Mouse (Mus musculus) G1E (cell line): ENCODE measurements around the gene Lhfpl2. TPM values are rescaled to one million over a fixed set of nuclear protein-coding genes. Genes with fewer than 3 reads are reported as not detected.

Experiments
- ATAC-seq: 2 replicates; pipeline ENCODE4 v1.8.0; 2016; ENCODE audit warnings: mild to moderate bottlenecking; ENCODE audit not compliant: insufficient number of reproducible peaks, poor library complexity, low FRiP score, severe bottlenecking; ENCODE audit errors: extremely low read depth
- DNase-seq: peaks from one replicate; pipeline ENCODE4 v3.0.0; 2012; ENCODE audit warnings: low spot score
- H3K27me3 ChIP-seq: 2 replicates; pipeline ENCODE4 v1.6.1; 2012; ENCODE audit warnings: mild to moderate bottlenecking, low read length, inconsistent platforms; ENCODE audit not compliant: insufficient read depth
- H3K36me3 ChIP-seq: replicated peaks from 2 replicates; pipeline ENCODE3; 2012; ENCODE audit warnings: mild to moderate bottlenecking, inconsistent platforms
- H3K4me1 ChIP-seq: 2 replicates; pipeline ENCODE4 v1.6.1; 2012; ENCODE audit warnings: low read depth, low read length, inconsistent platforms, mixed read lengths; ENCODE audit not compliant: insufficient read depth
- H3K4me3 ChIP-seq: 2 replicates; pipeline ENCODE4 v1.5.1; 2012; ENCODE audit warnings: low read depth, mild to moderate bottlenecking, inconsistent platforms, low read length, moderate library complexity, mixed read lengths
- H3K9me3 ChIP-seq: replicated peaks from 2 replicates; pipeline ENCODE4 v1.6.1; 2012; ENCODE audit warnings: inconsistent platforms
- CTCF ChIP-seq: IDR thresholded peaks from 2 replicates; pipeline ENCODE4 v1.5.1; 2012; ENCODE audit warnings: low read depth, low read length, inconsistent platforms, mixed read lengths
- GATA1 ChIP-seq: IDR thresholded peaks from 2 replicates; pipeline ENCODE4 v1.6.1; 2012; ENCODE audit warnings: borderline replicate concordance, low read length, inconsistent platforms, mixed read lengths
- GATA2 ChIP-seq: IDR thresholded peaks from 2 replicates; pipeline ENCODE4 v1.6.1; 2012; ENCODE audit warnings: low read depth, low read length, inconsistent platforms, borderline replicate concordance
- POLR2AphosphoS5 ChIP-seq: IDR thresholded peaks from 2 replicates; pipeline ENCODE4 v1.6.1; 2012; ENCODE audit warnings: low read depth, low read length, inconsistent platforms; ENCODE audit not compliant: insufficient replicate concordance
- TAL1 ChIP-seq: conservative IDR thresholded peaks from 2 replicates; pipeline ENCODE4 v1.6.1; 2012; ENCODE audit warnings: low read depth, low read length, inconsistent platforms, mixed read lengths
- polyA plus RNA-seq: library from polyadenylated mRNA; stranded (reverse); fragments of >175 nt; gene quantifications from 2 replicates; pipeline ENCODE4 v1.2.3, GENCODE M21; 2012
- total RNA-seq, 2 experiments: library from RNA; stranded (forward) in 1 of 2; stranded (reverse) in 1 of 2; fragments of 200-1000 nt in 1 of 2; fragments of >200 nt in 1 of 2; fragmentation: Nextera tagmentation in 1 of 2; gene quantifications; 2 replicates each; pipeline ENCODE4 v1.2.3; 2014 to 2017

The Lhfpl2 gene
- total and polyA plus RNA-seq, 3 experiments = 0.16 TPM; not detected in 2

DNA sequence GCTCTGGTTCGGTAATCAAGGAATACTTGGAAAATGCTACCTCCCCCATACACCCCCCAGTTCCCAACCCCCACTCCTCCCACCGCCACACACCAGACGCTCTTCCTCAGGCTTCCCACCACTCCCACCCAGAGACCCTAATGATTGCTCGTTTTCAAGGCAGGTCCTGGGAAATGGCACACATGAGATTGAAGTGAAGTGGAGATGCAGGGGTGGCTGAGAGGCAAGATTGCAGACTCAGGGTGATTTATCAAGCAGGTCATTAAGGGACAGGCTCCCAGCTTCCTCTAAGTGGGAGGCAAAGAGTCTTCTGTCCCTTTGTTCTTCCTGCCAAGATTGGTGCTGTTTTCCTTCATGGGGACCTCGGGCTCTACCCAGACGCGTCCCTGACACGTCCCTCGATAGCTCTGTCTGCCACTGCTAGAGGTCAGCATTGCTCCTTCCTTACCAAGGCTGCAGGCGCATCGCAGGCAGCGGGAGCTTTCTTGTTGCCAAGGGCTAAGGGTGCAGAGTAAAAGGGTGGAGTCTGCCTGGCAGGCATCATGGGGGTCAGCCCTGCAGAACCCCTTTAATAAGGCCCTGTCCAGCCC, 85.6 kb downstream of the Lhfpl2 start:
- Histone ChIP-seq H3K4me1 (no peaks in the 10 kb centered on the region), H3K36me3 (no peaks in the 10 kb centered on the region), H3K27me3 (peaks cover 13% of the 10 kb centered on the region; the same call in 1 of the 2 replicates), H3K4me3 (no peak overlapping the region), H3K9me3 (no peaks in the 10 kb centered on the region)
- no peak for DNase-seq
- no peak for TF ChIP-seq GATA2
- no peak for TF ChIP-seq POLR2AphosphoS5
- no peak for TF ChIP-seq GATA1
- ATAC-seq = no peak

DNA sequence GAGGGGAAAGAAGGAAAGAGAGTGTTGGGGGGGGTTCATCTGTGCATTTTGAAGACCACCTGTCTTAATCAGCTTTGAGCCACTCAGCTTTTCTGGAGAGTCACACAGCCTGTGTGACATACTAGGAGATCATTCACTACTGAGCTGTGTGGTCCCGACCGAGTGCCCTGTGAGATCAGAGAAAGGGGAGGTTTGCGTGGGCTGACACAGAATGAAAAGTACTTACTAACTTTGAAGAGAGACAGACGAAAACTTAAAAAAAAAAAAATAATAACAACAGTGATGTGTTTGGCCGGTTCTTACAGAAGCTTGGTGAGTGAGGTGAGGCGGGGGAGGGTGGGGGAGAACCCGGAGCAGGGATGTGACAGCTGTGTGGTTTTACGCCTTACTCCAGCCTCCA, 86.9 kb downstream of the Lhfpl2 start:
- DNase-seq (no peak), ATAC-seq (no peak)
- H3K36me3 ChIP-seq = no peaks in the 10 kb centered on the region
- H3K4me3 ChIP-seq = no peak overlapping the region
- no peaks in the 10 kb centered on the region for H3K9me3 ChIP-seq
- TF ChIP-seq POLR2AphosphoS5 = no peak
- H3K4me1 ChIP-seq = no peaks in the 10 kb centered on the region
- peaks cover 13% of the 10 kb centered on the region; the same call in 1 of the 2 replicates for H3K27me3 ChIP-seq

DNA sequence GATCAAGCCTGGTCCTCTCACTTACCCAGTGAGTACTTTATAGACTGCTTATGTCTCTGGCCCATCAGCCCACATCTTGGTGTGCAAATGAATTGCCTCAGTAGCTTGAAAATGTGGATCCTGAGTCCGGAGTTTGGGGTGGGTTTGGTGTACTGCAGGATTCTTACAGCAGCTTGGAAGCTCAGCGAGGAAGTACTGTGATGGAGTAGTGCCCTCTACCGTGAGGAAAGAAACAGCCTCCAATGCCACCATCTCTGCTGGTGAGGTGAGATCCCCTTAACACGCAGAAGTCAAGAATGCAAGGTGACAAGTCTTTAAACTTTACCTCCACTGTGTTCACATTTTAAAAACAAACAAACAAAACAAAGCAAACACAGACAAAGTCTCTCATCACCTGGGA, 89.7 kb downstream of the Lhfpl2 start:
- Histone ChIP-seq H3K9me3 (no peaks in the 10 kb centered on the region), H3K4me3 (no peak overlapping the region), H3K36me3 (no peaks in the 10 kb centered on the region), H3K4me1 (no peaks in the 10 kb centered on the region), H3K27me3 (peaks cover 8% of the 10 kb centered on the region; the same call in 1 of the 2 replicates)
- TF ChIP-seq GATA2 (no peak), CTCF (no peak), POLR2AphosphoS5 (no peak), TAL1 (no peak), GATA1 (no peak)
- ATAC-seq = no peak
- no peak for DNase-seq

DNA sequence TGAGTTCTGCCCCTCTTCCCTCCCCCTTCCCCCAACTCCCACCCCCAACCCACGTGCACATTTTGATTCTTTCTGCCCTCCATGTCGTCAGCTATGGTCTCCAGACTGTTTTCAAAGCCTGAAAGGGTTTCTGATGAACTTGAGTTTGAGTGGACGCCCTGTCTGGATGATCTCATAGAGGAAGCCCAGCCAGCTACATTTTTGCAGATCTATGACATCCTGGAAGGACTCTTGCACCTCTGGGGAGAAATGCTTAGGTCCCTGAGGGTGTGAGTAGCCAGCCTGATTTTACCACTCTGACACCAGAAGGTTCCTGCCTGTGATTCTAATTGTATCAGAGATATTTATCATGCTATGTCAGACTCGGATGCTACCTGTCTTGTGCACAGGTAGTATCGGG, 91.4 kb downstream of the Lhfpl2 start:
- peaks cover 2% of the 10 kb centered on the region; the same call in 1 of the 2 replicates for H3K27me3 ChIP-seq
- no peaks in the 10 kb centered on the region for H3K4me1 ChIP-seq
- H3K36me3 ChIP-seq = no peaks in the 10 kb centered on the region
- no peak for DNase-seq
- H3K9me3 ChIP-seq = no peaks in the 10 kb centered on the region
- TF ChIP-seq POLR2AphosphoS5 (no peak), TAL1 (no peak), GATA2 (no peak), GATA1 (no peak), CTCF (no peak)
- ATAC-seq = no peak
- H3K4me3 ChIP-seq = no peak overlapping the region

DNA sequence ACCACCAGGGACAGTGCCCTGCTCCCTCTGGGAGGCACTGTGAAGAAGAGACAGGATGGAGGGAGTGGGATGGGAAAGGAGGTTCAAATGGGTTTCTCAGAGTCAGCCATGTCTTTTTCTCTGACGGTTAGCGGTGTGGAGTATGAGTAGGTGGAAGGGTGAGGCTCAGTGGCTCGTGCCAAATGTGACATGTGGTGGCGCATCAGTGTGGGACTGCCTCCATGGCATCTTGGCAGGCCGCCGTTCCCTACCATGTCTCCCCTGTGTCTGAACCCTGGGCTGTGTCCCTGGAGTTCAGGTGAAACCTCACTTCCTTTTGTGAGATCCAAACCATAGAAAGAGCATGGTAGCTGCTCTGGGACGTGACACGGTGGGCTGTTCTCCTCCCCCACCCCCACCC, 92.2 kb downstream of the Lhfpl2 start:
- Histone ChIP-seq H3K4me1 (no peaks in the 10 kb centered on the region), H3K27me3 (no peaks in the 10 kb centered on the region; the same call in 1 of the 2 replicates), H3K4me3 (no peak overlapping the region), H3K36me3 (no peaks in the 10 kb centered on the region), H3K9me3 (no peaks in the 10 kb centered on the region)
- no peak for DNase-seq
- TF ChIP-seq GATA1 = no peak
- no peak for ATAC-seq

DNA sequence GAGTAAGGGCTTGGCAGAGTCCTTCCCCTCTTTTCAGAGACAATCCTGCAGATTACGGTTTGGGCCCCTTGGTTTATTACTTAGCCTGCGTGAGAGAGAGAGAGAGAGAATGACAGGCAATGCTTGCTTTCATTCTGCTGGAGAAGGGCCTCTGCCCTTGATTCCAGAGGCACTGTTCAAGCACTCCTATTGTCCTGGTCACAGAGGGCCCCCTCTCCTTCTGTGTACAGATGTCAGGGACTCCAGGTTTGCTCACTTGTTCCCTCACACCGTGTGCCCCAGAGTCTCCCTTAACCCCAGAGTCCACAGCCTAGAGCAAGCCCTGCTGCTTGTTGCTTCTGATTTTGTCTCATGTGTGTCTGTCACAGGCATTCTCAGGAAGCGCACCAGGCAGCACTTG, 93.7 kb downstream of the Lhfpl2 start:
- no peak overlapping the region for H3K4me3 ChIP-seq
- H3K9me3 ChIP-seq = no peaks in the 10 kb centered on the region
- no peak for TF ChIP-seq POLR2AphosphoS5
- no peak for TF ChIP-seq CTCF
- no peak for TF ChIP-seq GATA1
- TF ChIP-seq GATA2 = no peak
- TF ChIP-seq TAL1 = no peak
- H3K27me3 ChIP-seq = no peaks in the 10 kb centered on the region; the same call in 1 of the 2 replicates
- DNase-seq (no peak), ATAC-seq (no peak)
- no peaks in the 10 kb centered on the region for H3K4me1 ChIP-seq
- no peaks in the 10 kb centered on the region for H3K36me3 ChIP-seq

DNA sequence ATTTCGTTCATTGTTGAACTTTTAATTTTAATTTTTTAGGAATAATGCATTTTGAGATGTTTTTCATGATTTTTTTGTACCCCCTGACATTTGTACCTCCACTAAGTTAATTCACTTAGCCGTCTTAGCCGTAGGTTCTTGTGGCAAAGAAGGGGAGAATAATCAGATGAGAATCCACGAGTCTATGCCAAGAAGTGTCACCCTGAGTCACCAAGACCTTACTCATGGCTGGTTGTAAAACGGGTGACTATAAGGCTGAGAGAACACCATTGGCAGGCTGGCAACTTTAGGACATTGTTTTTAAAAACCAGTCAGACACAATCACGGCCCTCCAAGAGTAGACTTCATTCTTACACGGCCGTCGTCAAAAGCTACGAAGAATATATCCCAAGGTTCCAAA, 95.2 kb downstream of the Lhfpl2 start:
- TF ChIP-seq CTCF (no peak), TAL1 (no peak), GATA1 (no peak), GATA2 (no peak), POLR2AphosphoS5 (no peak)
- no peak for ATAC-seq
- DNase-seq = no peak
- no peaks in the 10 kb centered on the region for H3K36me3 ChIP-seq
- H3K4me3 ChIP-seq = no peak overlapping the region
- no peaks in the 10 kb centered on the region for H3K9me3 ChIP-seq
- no peaks in the 10 kb centered on the region for H3K4me1 ChIP-seq
- no peaks in the 10 kb centered on the region; the same call in 1 of the 2 replicates for H3K27me3 ChIP-seq
